In genomic region chr17:71225091-71225490, GRCm38 (mm10) we compare ENCODE assay signal across 8 mouse cellular contexts. TPM values are rescaled to one million over a fixed set of nuclear protein-coding genes. Genes with fewer than 3 reads are reported as not detected.
DNase-seq lines count a peak whose midpoint lies in the region; ATAC-seq and TF ChIP-seq lines count a peak whose summit lies in the region.

No protein-coding gene starts in this region.

- 26% methylated on average over 5 of the region's 5 CpGs for WGBS in forebrain, embryonic 11.5 days
- 24% methylated on average over 5 of the region's 5 CpGs for WGBS in forebrain, embryonic 16.5 days
- WGBS in liver, embryonic 14.5 days (ENCODE audit: insufficient replicate concordance): 41% methylated on average over 5 of the region's 5 CpGs

- peak; percentile 58 for DNase-seq in forebrain, embryonic 11.5 days (ENCODE audit: low spot score)
- peak; percentile 25 for DNase-seq in ovary, postnatal 14 days (ENCODE audit: low spot score)
- DNase-seq in ovary, postnatal 10 days (ENCODE audit: low spot score): no peak
- peak; percentile 64 for DNase-seq in embryo, embryonic 10.5 days (ENCODE audit: low spot score)
- DNase-seq in liver, embryonic 14.5 days (ENCODE audit: low read depth in 3 of 3, low spot score in 3 of 3): no peak
- peak; percentile 47 for DNase-seq in thymus, postnatal 14 days
- no peak for DNase-seq in right cerebral cortex, postnatal 25 days

- H3K4me3 ChIP-seq in forebrain, embryonic 11.5 days (ENCODE audit: low read depth, low read length): no peak overlapping the region
- H3K4me3 ChIP-seq in forebrain, embryonic 16.5 days (replicated peaks; ENCODE audit: low read length): no peak overlapping the region
- no peak overlapping the region for H3K4me3 ChIP-seq in liver, embryonic 14.5 days (ENCODE audit: insufficient read depth in 1 of 2, low read depth in 2 of 2, low read length in 2 of 2)

- H3K27ac ChIP-seq in forebrain, embryonic 11.5 days (ENCODE audit: low read depth, low read length): no peak overlapping the region
- no peak overlapping the region for H3K27ac ChIP-seq in forebrain, embryonic 16.5 days (ENCODE audit: low read length)
- H3K27ac ChIP-seq in liver, embryonic 14.5 days: no peak overlapping the region

- no peaks in the 10 kb centered on the region for H3K27me3 ChIP-seq in forebrain, embryonic 11.5 days (ENCODE audit: control insufficient read depth, insufficient read depth, low read length)
- H3K27me3 ChIP-seq in forebrain, embryonic 16.5 days (replicated peaks; ENCODE audit: control insufficient read depth, insufficient read depth, low read length): no peaks in the 10 kb centered on the region
- no peaks in the 10 kb centered on the region for H3K27me3 ChIP-seq in liver, embryonic 14.5 days (ENCODE audit: control insufficient read depth, insufficient read depth, low read length)

- no peak for TF ChIP-seq EP300 in liver, embryonic 14.5 days (IDR thresholded peaks at IDR 0.05; ENCODE audit: low read depth)

- no peak overlapping the region for H3K9ac ChIP-seq in forebrain, embryonic 11.5 days (ENCODE audit: low read length)
- H3K9ac ChIP-seq in forebrain, embryonic 16.5 days (replicated peaks; ENCODE audit: low read depth, low read length): no peak overlapping the region
- H3K9ac ChIP-seq in liver, embryonic 14.5 days (replicated peaks): no peak overlapping the region

- no peak for ATAC-seq in forebrain, embryonic 11.5 days (replicated peaks; ENCODE audit: low FRiP score)
- no peak for ATAC-seq in forebrain, embryonic 16.5 days
- ATAC-seq in liver, embryonic 14.5 days (ENCODE audit: insufficient read depth): peak; percentile 50; the same call in 1 of the 2 replicates

- H3K4me1 ChIP-seq in forebrain, embryonic 11.5 days (replicated peaks; ENCODE audit: control insufficient read depth, insufficient read depth, low read length): no peaks in the 10 kb centered on the region
- H3K4me1 ChIP-seq in forebrain, embryonic 16.5 days (replicated peaks; ENCODE audit: control insufficient read depth, insufficient read depth, low read length): no peaks in the 10 kb centered on the region
- H3K4me1 ChIP-seq in liver, embryonic 14.5 days (replicated peaks; ENCODE audit: control insufficient read depth in 2 of 2, insufficient read depth in 2 of 2, low read length in 1 of 2): peaks cover 3 to 6% of the 10 kb centered on the region in 2 experiments

- H3K4me2 ChIP-seq in forebrain, embryonic 11.5 days (ENCODE audit: low read depth, low read length, severe bottlenecking): no peak overlapping the region
- no peak overlapping the region for H3K4me2 ChIP-seq in forebrain, embryonic 16.5 days (ENCODE audit: low read length)
- no peak overlapping the region for H3K4me2 ChIP-seq in liver, embryonic 14.5 days (ENCODE audit: low read depth)

- H3K36me3 ChIP-seq in forebrain, embryonic 11.5 days (ENCODE audit: control insufficient read depth, insufficient read depth, low read length): no peaks in the 10 kb centered on the region; the same call in 1 of the 2 replicates
- no peaks in the 10 kb centered on the region for H3K36me3 ChIP-seq in forebrain, embryonic 16.5 days (ENCODE audit: control insufficient read depth, insufficient read depth)
- peaks cover 56% of the 10 kb centered on the region for H3K36me3 ChIP-seq in liver, embryonic 14.5 days (replicated peaks; ENCODE audit: control insufficient read depth, insufficient read depth, low read depth)

- TF ChIP-seq CTCF in liver, embryonic 14.5 days (IDR thresholded peaks at IDR 0.05; ENCODE audit: low read depth): peak; percentile 93

- H3K9me3 ChIP-seq in forebrain, embryonic 11.5 days (ENCODE audit: control insufficient read depth, low read length): no peaks in the 10 kb centered on the region
- H3K9me3 ChIP-seq in forebrain, embryonic 16.5 days (ENCODE audit: control insufficient read depth, low read length): no peaks in the 10 kb centered on the region
- H3K9me3 ChIP-seq in liver, embryonic 14.5 days (ENCODE audit: control insufficient read depth, low read length): no peaks in the 10 kb centered on the region

RNA-seq across cellular contexts. Expression of gene Lpin2, which starts 42.7 kb away (rescaled TPM):
- 47.5 and 53.5 TPM in 2 replicates for polyA plus RNA-seq in forebrain, embryonic 11.5 days (2014; fragmentation: Nextera tagmentation; extraction: Ambion mirVana)
- polyA plus RNA-seq in forebrain, embryonic 16.5 days (2015; fragmentation: Nextera tagmentation; extraction: Ambion mirVana): 35.6 and 40.1 TPM in 2 replicates
- 19.5 and 28.6 TPM in 2 replicates for polyA plus RNA-seq in liver, embryonic 14.5 days (2012; rRNA removed)
- 31.1 and 31.6 TPM in 2 replicates for polyA plus RNA-seq in liver, embryonic 14.5 days (2014; fragmentation: Nextera tagmentation; extraction: Ambion mirVana)

Comparison
In these comparisons a context has a peak if more than half of its experiments do, and no peak if none do; other contexts are left out.
1. DNase-seq: peak in forebrain, embryonic 11.5 days (single experiment), ovary, postnatal 14 days (single experiment), embryo, embryonic 10.5 days (single experiment) and thymus, postnatal 14 days (single experiment); none in ovary, postnatal 10 days (single experiment), liver, embryonic 14.5 days (0 of 3) and right cerebral cortex, postnatal 25 days (single experiment).